Mouse (Mus musculus) hematopoietic multipotent progenitor cell, adult 10-12 weeks (in vitro differentiated cells): ENCODE data around the gene Ly6g5c. TPM values are rescaled to one million over a fixed set of nuclear protein-coding genes. Genes with fewer than 3 reads are reported as not detected.

Experiments
- polyA plus RNA-seq: library from polyadenylated mRNA; stranded (reverse); fragments of >175 nt; gene quantifications from 2 replicates; pipeline ENCODE4 v1.2.3, GENCODE M21; 2012; ENCODE audit warnings: low replicate concordance

Gene Ly6g5c
- polyA plus RNA-seq, 1 experiment = not detected

Other genes with a start within 250 kb of the Ly6g5c start
- gene Cfb, start 245.8 kb upstream of the Ly6g5c start, polyA plus RNA-seq = 0.42 and 1.0 TPM in 2 replicates
- 12.3 and 13.4 TPM in 2 replicates for gene Zbtb12, start 228.8 kb upstream of the Ly6g5c start, polyA plus RNA-seq
- 0.10 TPM in 1 of 2 replicates, not detected in the other for gene Gm20547, start 226.2 kb upstream of the Ly6g5c start, polyA plus RNA-seq
- gene C2, start 210.0 kb upstream of the Ly6g5c start, polyA plus RNA-seq = 1.6 and 6.5 TPM in 2 replicates
- 299 and 719 TPM in 2 replicates for gene Ehmt2, start 209.8 kb upstream of the Ly6g5c start, polyA plus RNA-seq
- not detected in 2 replicates for gene Slc44a4, start 193.8 kb upstream of the Ly6g5c start, polyA plus RNA-seq
- 46.6 and 61.8 TPM in 2 replicates for gene Neu1, start 177.0 kb upstream of the Ly6g5c start, polyA plus RNA-seq
- gene Hspa1b, start 149.0 kb upstream of the Ly6g5c start, polyA plus RNA-seq = 3.0 and 6.4 TPM in 2 replicates
- gene Gm20481, start 138.4 kb upstream of the Ly6g5c start, polyA plus RNA-seq = not detected in 2 replicates
- gene Hspa1a, start 136.1 kb upstream of the Ly6g5c start, polyA plus RNA-seq = 0.68 and 2.2 TPM in 2 replicates
- not detected in 2 replicates for gene Hspa1l, start 135.6 kb upstream of the Ly6g5c start, polyA plus RNA-seq
- 51.7 and 75.3 TPM in 2 replicates for gene Lsm2, start 126.4 kb upstream of the Ly6g5c start, polyA plus RNA-seq
- gene Vars, start 107.3 kb upstream of the Ly6g5c start, polyA plus RNA-seq = 768 and 1,214 TPM in 2 replicates
- 0.51 and 1.3 TPM in 2 replicates for gene Vwa7, start 91.7 kb upstream of the Ly6g5c start, polyA plus RNA-seq
- gene Sapcd1, start 80.3 kb upstream of the Ly6g5c start, polyA plus RNA-seq = 93.8 and 249 TPM in 2 replicates
- 54.6 and 127 TPM in 2 replicates for gene Msh5, start 61.5 kb upstream of the Ly6g5c start, polyA plus RNA-seq
- 161 and 172 TPM in 2 replicates for gene Clic1, start 58.3 kb upstream of the Ly6g5c start, polyA plus RNA-seq
- gene Ddah2, start 49.2 kb upstream of the Ly6g5c start, polyA plus RNA-seq = 6.4 and 6.5 TPM in 2 replicates
- 0.17 TPM in 1 of 2 replicates, not detected in the other for gene Ly6g6c, start 42.9 kb upstream of the Ly6g5c start, polyA plus RNA-seq
- 0.16 and 0.42 TPM in 2 replicates for gene Mpig6b, start 42.1 kb upstream of the Ly6g5c start, polyA plus RNA-seq
- gene Ly6g6e, start 31.4 kb upstream of the Ly6g5c start, polyA plus RNA-seq = not detected in 2 replicates
- gene Ly6g6d, start 30.2 kb upstream of the Ly6g5c start, polyA plus RNA-seq = not detected in 2 replicates
- not detected in 2 replicates for gene Ly6g6f, start 22.7 kb upstream of the Ly6g5c start, polyA plus RNA-seq
- gene Abhd16a, start 19.0 kb upstream of the Ly6g5c start, polyA plus RNA-seq = 115 and 170 TPM in 2 replicates
- gene Ly6g5b, start 7.1 kb downstream of the Ly6g5c start, polyA plus RNA-seq = 0.24 and 0.66 TPM in 2 replicates
- gene Gpank1, start 13.2 kb downstream of the Ly6g5c start, polyA plus RNA-seq = 76.2 and 161 TPM in 2 replicates
- 50.0 and 73.9 TPM in 2 replicates for gene Csnk2b, start 13.8 kb downstream of the Ly6g5c start, polyA plus RNA-seq
- gene D17H6S53E, start 18.1 kb downstream of the Ly6g5c start, polyA plus RNA-seq = 21.2 and 21.9 TPM in 2 replicates
- gene Apom, start 23.8 kb downstream of the Ly6g5c start, polyA plus RNA-seq = 0.18 and 0.28 TPM in 2 replicates
- 414 and 841 TPM in 2 replicates for gene Bag6, start 26.9 kb downstream of the Ly6g5c start, polyA plus RNA-seq
- gene Prrc2a, start 56.6 kb downstream of the Ly6g5c start, polyA plus RNA-seq = 1,121 and 1,280 TPM in 2 replicates
- gene Aif1, start 67.8 kb downstream of the Ly6g5c start, polyA plus RNA-seq = 7.8 and 19.1 TPM in 2 replicates
- gene Lst1, start 80.2 kb downstream of the Ly6g5c start, polyA plus RNA-seq = 28.4 and 125 TPM in 2 replicates
- 883 and 1,534 TPM in 2 replicates for gene Ltb, start 86.2 kb downstream of the Ly6g5c start, polyA plus RNA-seq
- gene Tnf, start 93.7 kb downstream of the Ly6g5c start, polyA plus RNA-seq = 8.2 and 10.3 TPM in 2 replicates
- 20.2 and 29.6 TPM in 2 replicates for gene Lta, start 97.1 kb downstream of the Ly6g5c start, polyA plus RNA-seq
- not detected in 2 replicates for gene Gm16181, start 112.6 kb downstream of the Ly6g5c start, polyA plus RNA-seq
- 2.8 and 6.8 TPM in 2 replicates for gene Atp6v1g2, start 125.4 kb downstream of the Ly6g5c start, polyA plus RNA-seq
- gene Nfkbil1, start 127.5 kb downstream of the Ly6g5c start, polyA plus RNA-seq = 35.2 and 66.9 TPM in 2 replicates
- 174 and 194 TPM in 2 replicates for gene Ddx39b, start 133.5 kb downstream of the Ly6g5c start, polyA plus RNA-seq
- gene H2-D1, start 154.5 kb downstream of the Ly6g5c start, polyA plus RNA-seq = 496 and 1,202 TPM in 2 replicates
- 21.1 and 21.9 TPM in 2 replicates for gene H2-Q1, start 212.1 kb downstream of the Ly6g5c start, polyA plus RNA-seq
- gene H2-Q2, start 234.0 kb downstream of the Ly6g5c start, polyA plus RNA-seq = 3.7 and 12.2 TPM in 2 replicates